Mouse (Mus musculus) heart, adult 2 months (tissue): Measurements from ENCODE around the gene Gata2.

Source experiments
- CTCF ChIP-seq: fragments of 200-600 bp; IDR thresholded peaks from 2 replicates; pipeline ENCODE4 v1.8.1; 2022; ENCODE audit warnings: antibody characterized with exemption, mild to moderate bottlenecking, moderate library complexity
- EP300 ChIP-seq: fragments of 200-500 bp; IDR thresholded peaks from 2 replicates; pipeline ENCODE4 v1.6.1; 2011; ENCODE audit warnings: low read depth, low read length, control low read depth; ENCODE audit not compliant: insufficient read depth
- POLR2A ChIP-seq: fragments of 200-500 bp; IDR thresholded peaks from 2 replicates; pipeline ENCODE4 v1.6.1; 2011; ENCODE audit warnings: mild to moderate bottlenecking, low read depth, low read length, control low read depth; ENCODE audit not compliant: insufficient read depth

DNA sequence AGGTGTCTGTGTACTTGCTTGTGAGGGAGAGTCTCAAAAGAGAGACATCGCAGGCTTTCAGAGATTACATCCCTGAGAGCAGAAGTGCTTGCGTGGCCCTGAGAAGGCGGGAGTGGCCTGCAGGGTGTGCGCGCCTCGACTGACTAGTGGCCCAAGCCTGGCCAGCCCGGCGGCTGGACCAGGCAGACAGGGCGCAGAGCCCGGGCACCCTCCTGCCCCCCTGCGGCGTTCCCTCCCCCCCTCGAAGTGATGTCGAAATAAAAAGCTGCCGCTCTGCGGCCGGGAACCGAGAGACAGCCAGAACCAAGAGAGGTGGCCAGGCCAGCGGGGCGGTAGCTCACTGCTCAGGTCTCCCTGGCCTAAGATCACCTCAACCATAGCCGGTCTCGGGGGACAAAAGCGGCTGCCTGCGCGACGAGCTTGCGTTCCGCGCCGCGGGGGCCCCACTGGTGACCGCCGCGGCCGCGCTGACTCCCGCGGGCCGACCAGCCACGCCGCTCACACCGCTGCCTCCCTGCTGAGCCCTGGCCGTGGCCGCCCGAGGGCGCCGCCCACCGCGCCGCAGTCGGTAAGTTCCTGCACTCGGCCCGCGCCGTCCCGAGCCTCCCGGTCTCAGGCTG lies at the start of gene Gata2:
- TF ChIP-seq POLR2A (no peak), CTCF (peak; percentile 63), EP300 (no peak)
